Mouse (Mus musculus) hematopoietic stem cell, adult 5-6 weeks (primary cell): ENCODE measurements around the gene Zdhhc7. TPM values are rescaled to one million over a fixed set of nuclear protein-coding genes. Genes with fewer than 3 reads are reported as not detected.

ENCODE experiments used
- total RNA-seq: library from RNA; stranded (forward); fragments of 172-1452, 232-1000 nt; gene quantifications from 2 replicates; pipeline ENCODE4 v1.2.3, GENCODE M21; 2017

Gene Zdhhc7
- total RNA-seq, 1 experiment from 2014 or later = 16.1 TPM

Other genes with a start within 250 kb of the Zdhhc7 start
- gene Klhl36, start 239.2 kb downstream of the Zdhhc7 start, total RNA-seq = 8.1 and 9.3 TPM in 2 replicates
- gene Usp10, start 191.1 kb downstream of the Zdhhc7 start, total RNA-seq = 41.0 and 65.4 TPM in 2 replicates
- 18.4 and 33.8 TPM in 2 replicates for gene Gm20388, start 190.6 kb downstream of the Zdhhc7 start, total RNA-seq
- gene Crispld2, start 109.0 kb downstream of the Zdhhc7 start, total RNA-seq = 2.1 and 6.6 TPM in 2 replicates
- 4.9 and 9.8 TPM in 2 replicates for gene 6430548M08Rik, start 12.7 kb upstream of the Zdhhc7 start, total RNA-seq
- not detected in 2 replicates for gene Fam92b, start 76.0 kb upstream of the Zdhhc7 start, total RNA-seq
- gene Gse1, start 127.0 kb upstream of the Zdhhc7 start, total RNA-seq = 16.6 and 21.2 TPM in 2 replicates